Mouse (Mus musculus) small intestine, adult 2 months (tissue): ENCODE measurements around the gene Kcnj3. TPM values are rescaled to one million over a fixed set of nuclear protein-coding genes. Genes with fewer than 3 reads are reported as not detected.
"Not testable (repeated sequence)": the region's sequence is repeated elsewhere in the genome, so short reads cannot be mapped to it uniquely, and the experiment has no call there.

Source experiments
- H3K27ac ChIP-seq: fragments of 200-500 bp; 2 replicates; pipeline ENCODE4 v1.5.1; 2012; ENCODE audit warnings: low read depth, low read length, control low read depth, inconsistent platforms; ENCODE audit not compliant: insufficient read depth
- H3K27me3 ChIP-seq: fragments of 200-500 bp; 2 replicates; pipeline ENCODE4 v1.6.1; 2012; ENCODE audit warnings: mild to moderate bottlenecking, moderate library complexity, low read length, inconsistent platforms; ENCODE audit not compliant: control insufficient read depth, insufficient read depth
- H3K36me3 ChIP-seq: fragments of 200-500 bp; 2 replicates; pipeline ENCODE4 v1.6.1; 2012; ENCODE audit warnings: mild to moderate bottlenecking, low read length, control low read depth, inconsistent platforms; ENCODE audit not compliant: control insufficient read depth, insufficient read depth
- H3K4me1 ChIP-seq: fragments of 200-500 bp; 2 replicates; pipeline ENCODE4 v1.6.1; 2012; ENCODE audit warnings: low read length, inconsistent platforms, mixed read lengths; ENCODE audit not compliant: control insufficient read depth, insufficient read depth, insufficient read length
- H3K4me3 ChIP-seq: fragments of 200-500 bp; 2 replicates; pipeline ENCODE4 v1.5.1; 2012; ENCODE audit warnings: low read depth, mild to moderate bottlenecking, control low read depth, inconsistent platforms, low read length, moderate library complexity
- CTCF ChIP-seq: fragments of 200-500 bp; IDR thresholded peaks from 2 replicates; pipeline ENCODE4 v1.5.1; 2012; ENCODE audit warnings: low read depth, mild to moderate bottlenecking, control low read depth, inconsistent platforms, low read length, moderate library complexity, mixed read lengths; ENCODE audit not compliant: insufficient replicate concordance, insufficient read length; ENCODE audit errors: extremely low read depth
- POLR2A ChIP-seq: fragments of 200-500 bp; IDR thresholded peaks from 2 replicates; pipeline ENCODE4 v1.6.1; 2012; ENCODE audit warnings: low read depth, mild to moderate bottlenecking, control low read depth, inconsistent platforms, low read length, moderate library complexity
- WGBS: fragments of 180-500 bp; shearing (Covaris S2); methylation state at CpG from one replicate; pipeline ENCODE4 v1.1.7; 2018; 5-methylcytosine and 5-hydroxymethylcytosine counted together
- polyA plus RNA-seq: library from polyadenylated mRNA; depleted of rRNA; stranded (reverse); fragments of >200 nt; gene quantifications from 2 replicates; pipeline ENCODE4 v1.2.3, GENCODE M21; 2012

The Kcnj3 gene
- polyA plus RNA-seq, 1 experiment: 0.30 TPM

- no peaks in the 10 kb centered on the region for H3K36me3 ChIP-seq
- H3K4me3 ChIP-seq: no peak overlapping the region
- WGBS: 74% methylated on average over 4 of the region's 4 CpGs
- TF ChIP-seq POLR2A: no peak
- TF ChIP-seq CTCF: no peak
- no peaks in the 10 kb centered on the region for H3K27me3 ChIP-seq
- no peak overlapping the region for H3K27ac ChIP-seq
- H3K4me1 ChIP-seq: no peaks in the 10 kb centered on the region
Measured at GRCm38 (mm10) chr2:55479511-55479910, 43.7 kb downstream of the Kcnj3 start.

GRCm38 (mm10) chr2:55479933-55480601, 44.3 kb downstream of the Kcnj3 start:
- Histone ChIP-seq H3K27me3 (no peaks in the 10 kb centered on the region), H3K36me3 (no peaks in the 10 kb centered on the region), H3K4me1 (no peaks in the 10 kb centered on the region), H3K27ac (no peak overlapping the region), H3K4me3 (no peak overlapping the region)
- TF ChIP-seq POLR2A (no peak), CTCF (no peak)
- WGBS: 77% methylated on average over 4 of the region's 4 CpGs

- no peaks in the 10 kb centered on the region for H3K4me1 ChIP-seq
- H3K36me3 ChIP-seq: no peaks in the 10 kb centered on the region
- H3K4me3 ChIP-seq: no peak overlapping the region
- no peak for TF ChIP-seq CTCF
- no peak for TF ChIP-seq POLR2A
- no peaks in the 10 kb centered on the region for H3K27me3 ChIP-seq
- no peak overlapping the region for H3K27ac ChIP-seq
Measured at GRCm38 (mm10) chr2:55480602-55480965, 44.8 kb downstream of the Kcnj3 start.

- not testable (repeated sequence) for H3K27me3 ChIP-seq, H3K4me1 ChIP-seq, H3K27ac ChIP-seq, H3K36me3 ChIP-seq, H3K4me3 ChIP-seq
- WGBS: 38% methylated on average over 7 of the region's 7 CpGs
Measured at GRCm38 (mm10) chr2:55485500-55486129, 49.8 kb downstream of the Kcnj3 start.

GRCm38 (mm10) chr2:55503390-55504176, 67.8 kb downstream of the Kcnj3 start:
- H3K4me1 ChIP-seq: no peaks in the 10 kb centered on the region
- TF ChIP-seq CTCF (no peak), POLR2A (no peak)
- 47% methylated on average over 9 of the region's 9 CpGs for WGBS
- no peak overlapping the region for H3K27ac ChIP-seq
- no peak overlapping the region for H3K4me3 ChIP-seq
- no peaks in the 10 kb centered on the region for H3K27me3 ChIP-seq
- no peaks in the 10 kb centered on the region for H3K36me3 ChIP-seq

GRCm38 (mm10) chr2:55505712-55506111, 69.9 kb downstream of the Kcnj3 start:
- Histone ChIP-seq H3K4me3 (no peak overlapping the region), H3K4me1 (no peaks in the 10 kb centered on the region), H3K27me3 (no peaks in the 10 kb centered on the region), H3K27ac (no peak overlapping the region), H3K36me3 (no peaks in the 10 kb centered on the region)
- WGBS: 89% methylated on average over 1 of the region's 1 CpGs
- TF ChIP-seq POLR2A (no peak), CTCF (no peak)

GRCm38 (mm10) chr2:55517297-55517696, 81.5 kb downstream of the Kcnj3 start:
- Histone ChIP-seq H3K36me3 (no peaks in the 10 kb centered on the region), H3K4me3 (no peak overlapping the region), H3K4me1 (no peaks in the 10 kb centered on the region), H3K27me3 (no peaks in the 10 kb centered on the region), H3K27ac (no peak overlapping the region)
- TF ChIP-seq CTCF (no peak), POLR2A (no peak)
